Mouse (Mus musculus) testis, adult 2 months (tissue): ENCODE results near the gene Prlh. TPM values are rescaled to one million over a fixed set of nuclear protein-coding genes. Genes with fewer than 3 reads are reported as not detected.

ENCODE experiments used
- H3K27ac ChIP-seq: fragments of 200-500 bp; 2 replicates; pipeline ENCODE4 v1.5.1; 2012; ENCODE audit warnings: low read depth, low read length; ENCODE audit not compliant: control insufficient read depth, insufficient read depth
- H3K27me3 ChIP-seq: fragments of 200-500 bp; 2 replicates; pipeline ENCODE4 v1.6.1; 2012; ENCODE audit warnings: mild to moderate bottlenecking, low read length, moderate library complexity; ENCODE audit not compliant: control insufficient read depth, insufficient read depth
- H3K36me3 ChIP-seq: fragments of 200-500 bp; 2 replicates; pipeline ENCODE4 v1.6.1; 2012; ENCODE audit warnings: mild to moderate bottlenecking, low read length; ENCODE audit not compliant: control insufficient read depth, insufficient read depth
- H3K4me1 ChIP-seq: fragments of 200-500 bp; 2 replicates; pipeline ENCODE4 v1.6.1; 2012; ENCODE audit warnings: low read length; ENCODE audit not compliant: control insufficient read depth, insufficient read depth
- H3K4me3 ChIP-seq: fragments of 200-500 bp; 2 replicates; pipeline ENCODE4 v1.5.1; 2012; ENCODE audit warnings: low read depth, mild to moderate bottlenecking, low read length, moderate library complexity, mixed read lengths; ENCODE audit not compliant: control insufficient read depth
- CTCF ChIP-seq: fragments of 200-500 bp; IDR thresholded peaks from 2 replicates; pipeline ENCODE4 v1.5.1; 2012; ENCODE audit warnings: low read depth, mild to moderate bottlenecking, inconsistent platforms, low read length, moderate library complexity; ENCODE audit not compliant: control insufficient read depth, insufficient read depth, insufficient replicate concordance
- POLR2A ChIP-seq: fragments of 200-500 bp; IDR thresholded peaks from 2 replicates; pipeline ENCODE4 v1.6.1; 2012; ENCODE audit warnings: low read depth, mild to moderate bottlenecking, inconsistent platforms, low read length, moderate library complexity; ENCODE audit not compliant: control insufficient read depth
- polyA plus RNA-seq: library from polyadenylated mRNA; depleted of rRNA; stranded (reverse); fragments of >200 nt; gene quantifications from 2 replicates; pipeline ENCODE4 v1.2.3, GENCODE M21; 2012

Prlh gene
- polyA plus RNA-seq, 1 experiment: not detected

- Histone ChIP-seq H3K36me3 (no peaks in the 10 kb centered on the region), H3K27me3 (no peaks in the 10 kb centered on the region), H3K4me1 (peaks cover 5% of the 10 kb centered on the region), H3K27ac (no peak overlapping the region), H3K4me3 (no peak overlapping the region)
- TF ChIP-seq CTCF: peak; percentile 50; the same call in 1 of the 2 replicates
- TF ChIP-seq POLR2A: no peak
These were observed 24.4 kb upstream of the Prlh start for GRCm38 (mm10) chr1:90928575-90928934.

GRCm38 (mm10) chr1:90933001-90933400 lies 19.9 kb upstream of the Prlh start:
- TF ChIP-seq POLR2A: no peak
- TF ChIP-seq CTCF: no peak
- Histone ChIP-seq H3K27ac (no peak overlapping the region), H3K4me3 (no peak overlapping the region), H3K27me3 (no peaks in the 10 kb centered on the region), H3K4me1 (peaks cover 3% of the 10 kb centered on the region), H3K36me3 (no peaks in the 10 kb centered on the region)

GRCm38 (mm10) chr1:90936990-90937389 lies 15.9 kb upstream of the Prlh start:
- TF ChIP-seq POLR2A: no peak
- TF ChIP-seq CTCF: no peak
- H3K4me1 ChIP-seq: no peaks in the 10 kb centered on the region
- H3K27ac ChIP-seq: no peak overlapping the region
- H3K4me3 ChIP-seq: no peak overlapping the region
- H3K27me3 ChIP-seq: no peaks in the 10 kb centered on the region
- no peaks in the 10 kb centered on the region for H3K36me3 ChIP-seq

GRCm38 (mm10) chr1:90939980-90940379 lies 12.9 kb upstream of the Prlh start:
- no peak overlapping the region for H3K27ac ChIP-seq
- no peaks in the 10 kb centered on the region for H3K4me1 ChIP-seq
- H3K27me3 ChIP-seq: no peaks in the 10 kb centered on the region
- TF ChIP-seq POLR2A: no peak
- no peak for TF ChIP-seq CTCF
- no peaks in the 10 kb centered on the region for H3K36me3 ChIP-seq
- H3K4me3 ChIP-seq: no peak overlapping the region

GRCm38 (mm10) chr1:90945171-90945570 lies 7.7 kb upstream of the Prlh start:
- Histone ChIP-seq H3K36me3 (no peaks in the 10 kb centered on the region), H3K27me3 (no peaks in the 10 kb centered on the region), H3K27ac (no peak overlapping the region), H3K4me3 (peak overlapping the region; percentile 60), H3K4me1 (no peaks in the 10 kb centered on the region)
- TF ChIP-seq CTCF (no peak), POLR2A (no peak)

- Histone ChIP-seq H3K27ac (no peak overlapping the region), H3K4me3 (no peak overlapping the region), H3K27me3 (no peaks in the 10 kb centered on the region), H3K36me3 (no peaks in the 10 kb centered on the region), H3K4me1 (no peaks in the 10 kb centered on the region)
- no peak for TF ChIP-seq CTCF
- no peak for TF ChIP-seq POLR2A
These were observed 5.7 kb upstream of the Prlh start for GRCm38 (mm10) chr1:90947252-90947651.

- no peaks in the 10 kb centered on the region for H3K36me3 ChIP-seq
- no peak for TF ChIP-seq POLR2A
- H3K4me3 ChIP-seq: no peak overlapping the region
- H3K4me1 ChIP-seq: no peaks in the 10 kb centered on the region
- H3K27ac ChIP-seq: no peak overlapping the region
- no peaks in the 10 kb centered on the region for H3K27me3 ChIP-seq
These were observed 3.6 kb upstream of the Prlh start for GRCm38 (mm10) chr1:90949309-90949708.

- no peak for TF ChIP-seq CTCF
- no peak for TF ChIP-seq POLR2A
- no peak overlapping the region for H3K4me3 ChIP-seq
- H3K27me3 ChIP-seq: no peaks in the 10 kb centered on the region
- peaks cover 2% of the 10 kb centered on the region; the same call in 1 of the 2 replicates for H3K4me1 ChIP-seq
- H3K36me3 ChIP-seq: no peaks in the 10 kb centered on the region
- H3K27ac ChIP-seq: no peak overlapping the region
These were observed 1.2 kb upstream of the Prlh start for GRCm38 (mm10) chr1:90951670-90952069.
